Mouse (Mus musculus) ovary, postnatal 14 days (tissue): ENCODE measurements at regions not wholly inside any gene's neighbourhood (a gene's known extent, or its start where the extent isn't known, plus 50 kb on each side); places are given as distances from the start of the nearest gene placed in this dataset.

ENCODE experiments used
- DNase-seq: peaks from one replicate; pipeline ENCODE4 v3.0.0; 2022; ENCODE audit warnings: low spot score

GRCm38 (mm10) chr15:56820977-56821579 is 656.3 kb downstream of the Slc22a22 start:
- no peak for DNase-seq

DNA sequence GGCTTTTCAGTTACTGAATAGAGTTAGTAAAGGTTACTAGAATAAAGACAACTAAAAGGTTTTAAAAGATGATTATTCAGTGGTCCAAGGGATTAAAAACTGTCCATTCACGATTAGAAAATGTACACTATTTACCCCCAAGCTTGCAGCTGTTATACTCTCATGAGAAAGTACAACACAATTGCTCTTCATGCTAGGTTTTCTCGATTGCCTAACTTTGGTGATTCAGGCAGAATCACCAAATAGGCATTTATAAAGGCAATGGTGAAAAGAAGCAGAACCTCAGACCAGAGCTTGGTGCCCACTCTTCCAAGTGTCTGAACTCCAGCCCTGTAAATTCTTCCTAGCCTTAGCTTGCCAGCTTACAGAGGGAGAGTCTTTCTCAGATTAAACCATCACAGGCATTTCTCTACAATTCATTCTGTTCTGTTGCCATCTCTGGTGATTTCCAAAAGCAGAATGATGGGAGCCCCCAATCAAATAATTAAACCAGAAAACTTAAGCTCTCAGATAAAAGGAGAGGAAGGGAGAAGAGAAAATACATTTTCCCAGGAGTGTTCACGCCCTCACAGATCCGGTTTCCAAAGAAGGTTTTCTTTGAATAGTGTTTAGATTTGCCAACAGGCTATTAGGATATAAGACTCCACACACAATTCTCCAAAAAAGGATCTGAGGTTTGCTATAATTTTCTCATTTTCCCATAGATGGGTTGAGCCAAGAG is 657.0 kb downstream of the Slc22a22 start:
- no peak for DNase-seq

GRCm38 (mm10) chr15:56818158-56818690 is 659.2 kb downstream of the Slc22a22 start:
- no peak for DNase-seq

- no peak for DNase-seq
Observed at GRCm38 (mm10) chr15:56817204-56818157, 659.9 kb downstream of the Slc22a22 start.

DNA sequence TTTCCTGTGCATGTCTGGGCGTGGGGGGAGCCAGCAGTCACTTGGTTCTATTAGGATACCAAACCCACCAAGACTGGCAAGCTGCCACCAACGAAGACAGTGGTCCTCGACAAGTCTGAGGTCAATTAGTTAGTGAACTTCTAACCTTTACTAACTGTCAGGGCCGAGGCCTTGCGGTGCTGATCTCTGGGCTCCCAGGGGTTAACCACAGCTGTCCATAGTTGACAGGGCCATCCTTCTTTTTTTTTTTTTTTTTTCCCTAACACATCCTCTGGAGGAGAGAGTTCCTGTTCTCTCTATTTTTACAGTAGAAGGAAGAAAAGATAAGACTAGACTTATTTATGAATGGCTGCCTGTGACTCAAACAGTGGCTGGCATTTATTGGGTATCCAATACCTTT is 663.5 kb downstream of the Slc22a22 start:
- DNase-seq = no peak

GRCm38 (mm10) chr15:56810151-56810550 is 667.3 kb downstream of the Slc22a22 start:
- no peak for DNase-seq

DNA sequence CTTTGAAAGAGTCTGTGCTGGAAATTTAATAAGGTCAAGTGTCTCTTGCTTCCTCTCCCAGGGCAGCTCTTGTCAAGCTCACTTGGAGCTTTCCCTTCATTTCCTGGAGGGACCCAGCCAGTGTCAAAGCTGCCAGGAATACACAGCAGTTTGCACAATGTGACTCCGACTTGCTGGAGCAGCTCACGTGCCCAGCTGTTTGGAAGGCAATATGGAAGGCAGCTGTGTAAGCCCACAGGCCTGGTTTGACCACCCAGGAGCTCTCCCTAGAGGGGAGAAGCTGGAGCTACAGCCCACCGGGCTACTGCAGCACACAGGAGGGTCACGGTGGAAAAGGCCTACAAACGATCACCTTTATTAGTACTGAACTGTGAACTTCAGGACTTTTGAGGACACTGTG is 669.8 kb downstream of the Slc22a22 start:
- DNase-seq = no peak

DNA sequence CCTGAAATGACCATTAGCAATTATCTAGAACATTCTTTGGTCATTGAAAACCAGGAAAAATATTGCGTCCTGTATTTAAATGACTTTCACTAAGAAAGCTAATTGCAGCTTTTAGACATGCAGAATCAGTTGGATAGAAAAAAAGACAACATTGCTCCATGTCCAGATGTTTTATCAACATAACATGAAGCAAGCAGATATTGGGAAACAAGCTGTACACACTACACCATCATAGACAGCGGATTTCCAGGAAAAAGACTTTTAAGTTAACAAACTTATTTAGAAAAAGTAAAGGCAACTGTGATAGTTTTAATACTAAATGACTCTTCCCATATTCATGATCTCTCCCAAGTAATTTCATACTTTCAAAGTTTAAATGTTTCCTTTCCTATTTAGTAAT is 675.5 kb downstream of the Slc22a22 start:
- no peak for DNase-seq

DNA sequence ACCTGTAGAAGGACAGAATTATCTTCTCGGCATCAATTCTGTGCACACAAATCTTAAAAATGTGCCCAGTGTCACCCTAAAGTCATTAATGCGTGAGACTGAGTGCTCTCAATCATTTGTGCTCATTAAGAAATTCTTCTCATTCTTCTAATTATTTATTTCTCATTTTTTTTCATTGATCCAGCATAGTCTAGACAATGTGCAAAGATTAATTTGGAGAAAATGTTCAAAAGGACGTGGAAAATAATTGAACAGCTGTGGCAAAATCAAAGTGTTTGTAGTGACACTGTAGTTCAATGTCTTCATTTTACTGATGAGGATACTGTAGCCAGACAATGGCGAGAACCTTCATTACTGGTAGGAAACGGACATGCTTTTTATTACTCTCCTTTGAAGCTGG is 702.0 kb downstream of the Slc22a22 start:
- DNase-seq = no peak

DNA sequence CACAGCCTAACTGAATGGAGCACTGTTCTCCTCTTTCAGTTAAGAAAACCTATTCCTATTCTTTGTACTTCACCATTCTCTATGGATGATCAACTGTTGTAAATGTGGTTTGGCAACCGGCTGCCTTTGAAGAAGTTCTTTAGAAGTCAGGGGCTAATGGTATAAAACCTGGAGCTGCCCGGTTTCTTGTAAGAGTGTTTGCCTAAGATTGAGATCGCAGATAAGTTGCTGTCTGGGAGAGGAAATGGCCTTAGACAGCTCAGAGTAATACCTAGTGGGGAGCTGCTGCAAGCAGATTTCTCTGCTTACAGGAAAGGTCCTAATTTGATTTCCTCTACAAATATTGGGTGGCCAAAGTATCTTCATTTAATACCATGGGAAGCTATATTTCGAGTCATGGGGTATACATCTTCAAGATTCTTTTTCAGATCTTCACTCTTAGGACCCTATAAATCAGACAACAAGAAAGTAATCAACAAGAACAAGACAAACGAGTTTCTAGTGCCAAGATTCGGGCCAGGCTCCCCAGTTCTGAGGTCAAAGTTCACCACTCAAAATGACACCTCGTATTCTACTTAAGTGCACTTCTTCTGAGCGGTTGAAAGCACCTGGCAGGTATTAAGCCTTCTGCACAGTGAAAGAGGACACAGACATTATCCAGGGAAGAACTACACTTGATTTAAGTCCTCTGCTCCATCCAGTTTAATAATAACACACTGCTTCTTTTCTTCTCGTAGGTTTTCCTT is 702.6 kb downstream of the Slc22a22 start:
- DNase-seq = no peak

DNA sequence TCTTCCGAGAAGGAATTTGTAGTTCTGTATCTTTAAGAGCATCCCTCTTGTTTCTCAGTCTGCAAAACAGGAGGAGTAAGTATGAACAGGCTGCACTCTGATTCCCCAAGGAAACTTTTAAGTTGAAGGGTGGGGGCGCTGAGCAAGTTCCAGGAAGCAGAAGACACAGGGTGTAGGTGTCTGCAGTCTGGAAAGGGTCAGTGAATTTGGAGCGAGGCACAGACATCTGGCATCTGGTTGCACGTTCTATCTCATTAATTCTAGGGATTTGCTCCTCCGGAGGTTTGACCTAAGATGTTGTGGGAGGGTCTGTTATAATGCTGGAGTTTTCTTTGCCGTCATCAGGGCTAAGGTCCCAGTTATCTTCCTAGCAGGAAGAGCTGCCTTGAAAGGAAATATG is 711.1 kb downstream of the Slc22a22 start:
- DNase-seq = no peak

DNA sequence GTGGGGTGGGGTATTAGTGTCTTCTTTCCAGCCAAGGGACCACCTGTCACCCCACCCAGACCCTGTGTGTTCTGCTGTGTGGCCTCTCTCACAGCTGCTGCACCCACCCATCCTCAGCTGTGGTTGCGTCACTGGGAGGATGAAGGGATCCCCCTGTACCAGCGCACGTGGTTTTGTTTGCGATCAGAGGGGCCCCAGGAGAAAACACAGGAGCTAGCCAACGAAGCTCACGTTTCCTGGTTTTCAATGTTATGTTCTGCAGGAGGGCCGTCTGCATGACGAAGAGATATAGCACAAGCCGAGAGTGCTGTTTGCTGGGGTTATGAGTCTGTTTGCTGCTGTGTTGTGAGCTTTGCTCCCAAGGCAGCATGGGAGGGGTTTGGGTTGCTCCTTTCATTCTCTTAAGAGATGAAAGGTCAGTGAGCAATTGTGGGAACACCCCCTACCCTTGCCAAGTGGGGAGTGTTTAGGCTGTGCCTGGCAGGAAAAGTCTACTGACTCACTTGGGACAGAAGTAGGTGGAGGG is 712.4 kb downstream of the Slc22a22 start:
- DNase-seq = no peak

GRCm38 (mm10) chr15:56764019-56764418 is 713.4 kb downstream of the Slc22a22 start:
- no peak for DNase-seq

DNA sequence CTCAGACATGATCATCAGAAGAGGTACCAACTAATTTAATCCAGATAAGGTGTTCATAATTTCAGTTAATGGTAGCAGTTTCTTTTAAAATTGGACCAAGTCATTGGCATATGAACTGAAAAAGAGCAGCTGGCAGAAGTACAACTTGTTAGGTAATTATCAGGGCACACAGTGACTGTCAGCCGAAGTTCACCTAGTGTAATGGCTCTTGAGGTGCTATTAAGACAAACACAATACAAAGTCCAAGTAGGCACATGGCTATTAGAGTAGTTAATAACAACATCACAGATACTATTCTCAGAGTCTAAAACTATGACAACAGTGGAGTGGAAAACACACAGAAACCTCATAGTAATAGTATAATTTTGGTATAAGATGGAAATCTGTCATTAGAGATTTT is 730.7 kb downstream of the Slc22a22 start:
- DNase-seq = no peak

- DNase-seq = no peak
Observed at GRCm38 (mm10) chr15:56744915-56745314, 732.5 kb downstream of the Slc22a22 start.
